Mouse (Mus musculus) forebrain, embryonic 11.5 days (tissue): ENCODE measurements at regions not wholly inside any gene's neighbourhood (a gene's known extent, or its start where the extent isn't known, plus 50 kb on each side); places are given as distances from the start of the nearest gene placed in this dataset.

Experiments
- ATAC-seq: fragments of 200-750 bp; cut with Nextera tagmentation; replicated peaks from 2 replicates; pipeline ENCODE4 v1.8.0; 2017; ENCODE audit warnings: moderate TSS enrichment; ENCODE audit not compliant: low FRiP score
- DNase-seq: peaks from one replicate; pipeline ENCODE4 v3.0.0-alpha.2; 2017; ENCODE audit warnings: low spot score
- H3K27ac ChIP-seq: fragments of 300-500 bp; sonication (generic); 2 replicates; pipeline ENCODE4 v1.5.1; 2014; ENCODE audit warnings: low read depth, low read length
- H3K27me3 ChIP-seq: fragments of 300-500 bp; sonication (generic); 2 replicates; pipeline ENCODE4 v1.6.1; 2014; ENCODE audit warnings: mild to moderate bottlenecking, low read length, mixed read lengths; ENCODE audit not compliant: control insufficient read depth, insufficient read depth
- H3K36me3 ChIP-seq: fragments of 300-500 bp; sonication (generic); 2 replicates; pipeline ENCODE4 v1.6.1; 2014; ENCODE audit warnings: mild to moderate bottlenecking, low read length, moderate library complexity, mixed read lengths; ENCODE audit not compliant: control insufficient read depth, insufficient read depth
- H3K4me1 ChIP-seq: fragments of 300-500 bp; sonication (generic); replicated peaks from 2 replicates; pipeline ENCODE4 v1.6.1; 2014; ENCODE audit warnings: low read length, mixed read lengths; ENCODE audit not compliant: control insufficient read depth, insufficient read depth
- H3K4me2 ChIP-seq: fragments of 300-500 bp; sonication (generic); 2 replicates; pipeline ENCODE4 v1.6.1; 2014; ENCODE audit warnings: low read depth, mild to moderate bottlenecking, low read length, moderate library complexity, mixed read lengths; ENCODE audit not compliant: severe bottlenecking
- H3K4me3 ChIP-seq: fragments of 300-500 bp; sonication (generic); 2 replicates; pipeline ENCODE4 v1.5.1; 2014; ENCODE audit warnings: low read depth, low read length
- H3K9ac ChIP-seq: fragments of 300-500 bp; sonication (generic); 2 replicates; pipeline ENCODE4 v1.6.1; 2014; ENCODE audit warnings: low read length
- H3K9me3 ChIP-seq: fragments of 300-500 bp; sonication (generic); 2 replicates; pipeline ENCODE4 v1.6.1; 2016; ENCODE audit warnings: low read length, mixed read lengths; ENCODE audit not compliant: control insufficient read depth
- WGBS: fragments of 180-500 bp; shearing (Covaris S2); extraction: QIAGEN DNeasy Blood & Tissue Kit; methylation state at CpG from one replicate; pipeline ENCODE4 v1.1.7; 2014; 5-methylcytosine and 5-hydroxymethylcytosine counted together

GRCm38 (mm10) chr13:107639620-107640019 is 404.6 kb upstream of the Smim15 start:
- Histone ChIP-seq H3K36me3 (no peaks in the 10 kb centered on the region), H3K9me3 (no peaks in the 10 kb centered on the region), H3K9ac (no peak overlapping the region), H3K4me3 (no peak overlapping the region), H3K4me2 (no peak overlapping the region), H3K27ac (no peak overlapping the region), H3K27me3 (peaks cover 3% of the 10 kb centered on the region; the same call in 1 of the 2 replicates), H3K4me1 (peaks cover 8% of the 10 kb centered on the region; the same call in 1 of the 2 replicates)
- ATAC-seq (no peak), DNase-seq (no peak)
- WGBS = 89% methylated on average over 4 of the region's 4 CpGs

GRCm38 (mm10) chr13:107637269-107637668 is 407.0 kb upstream of the Smim15 start:
- Histone ChIP-seq H3K9me3 (no peaks in the 10 kb centered on the region), H3K27ac (no peak overlapping the region), H3K4me2 (no peak overlapping the region), H3K4me3 (no peak overlapping the region), H3K36me3 (no peaks in the 10 kb centered on the region), H3K9ac (no peak overlapping the region), H3K27me3 (no peaks in the 10 kb centered on the region), H3K4me1 (peaks cover 11% of the 10 kb centered on the region; the same call in 1 of the 2 replicates)
- ATAC-seq (no peak), DNase-seq (no peak)
- 93% methylated on average over 5 of the region's 5 CpGs for WGBS

- Histone ChIP-seq H3K9ac (no peak overlapping the region), H3K36me3 (no peaks in the 10 kb centered on the region), H3K4me1 (peaks cover 8% of the 10 kb centered on the region; the same call in 1 of the 2 replicates), H3K9me3 (no peaks in the 10 kb centered on the region), H3K4me3 (no peak overlapping the region), H3K4me2 (no peak overlapping the region), H3K27ac (no peak overlapping the region), H3K27me3 (no peaks in the 10 kb centered on the region)
- peak; percentile 66; the same call in 1 of the 2 replicates for ATAC-seq
- DNase-seq = peak; percentile 71
- WGBS = 21% methylated on average over 5 of the region's 5 CpGs
Measured at GRCm38 (mm10) chr13:107635114-107635513, 409.1 kb upstream of the Smim15 start.

- 86% methylated on average over 2 of the region's 2 CpGs for WGBS
- Histone ChIP-seq H3K9me3 (no peaks in the 10 kb centered on the region), H3K36me3 (no peaks in the 10 kb centered on the region)
Measured at GRCm38 (mm10) chr13:107627073-107627472, 417.2 kb upstream of the Smim15 start.

GRCm38 (mm10) chr13:107626670-107627069 is 417.6 kb upstream of the Smim15 start:
- Histone ChIP-seq H3K4me1 (no peaks in the 10 kb centered on the region), H3K27ac (no peak overlapping the region), H3K4me2 (no peak overlapping the region), H3K27me3 (no peaks in the 10 kb centered on the region), H3K4me3 (no peak overlapping the region), H3K36me3 (no peaks in the 10 kb centered on the region), H3K9ac (no peak overlapping the region), H3K9me3 (no peaks in the 10 kb centered on the region)
- ATAC-seq = no peak
- WGBS = 57% methylated on average over 8 of the region's 8 CpGs
- DNase-seq = peak; percentile 22

More at GRCm38 (mm10) chr13:107627073-107627472, 417.2 kb upstream of the Smim15 start:
- no peak overlapping the region for H3K27ac ChIP-seq
- H3K4me2 ChIP-seq = no peak overlapping the region
- ATAC-seq = no peak
- DNase-seq = peak; percentile 30
- H3K4me1 ChIP-seq = no peaks in the 10 kb centered on the region
- no peak overlapping the region for H3K9ac ChIP-seq
- no peaks in the 10 kb centered on the region for H3K27me3 ChIP-seq
- no peak overlapping the region for H3K4me3 ChIP-seq

- H3K27ac ChIP-seq = no peak overlapping the region
Measured at GRCm38 (mm10) chr13:107621337-107621736, 422.9 kb upstream of the Smim15 start.

GRCm38 (mm10) chr13:107620887-107621286 is 423.4 kb upstream of the Smim15 start:
- no peak for DNase-seq

More at GRCm38 (mm10) chr13:107621337-107621736, 422.9 kb upstream of the Smim15 start:
- ATAC-seq (no peak), DNase-seq (no peak)
- H3K36me3 ChIP-seq = no peaks in the 10 kb centered on the region
- H3K9ac ChIP-seq = no peak overlapping the region
- WGBS = 64% methylated on average over 2 of the region's 2 CpGs
- no peaks in the 10 kb centered on the region for H3K9me3 ChIP-seq
- peaks cover 19% of the 10 kb centered on the region for H3K4me1 ChIP-seq
- H3K4me2 ChIP-seq = no peak overlapping the region
- H3K27me3 ChIP-seq = no peaks in the 10 kb centered on the region
- H3K4me3 ChIP-seq = no peak overlapping the region

GRCm38 (mm10) chr13:107620210-107620609 is 424.0 kb upstream of the Smim15 start:
- H3K9me3 ChIP-seq = no peaks in the 10 kb centered on the region
- peaks cover 19% of the 10 kb centered on the region for H3K4me1 ChIP-seq
- H3K9ac ChIP-seq = no peak overlapping the region
- ATAC-seq (no peak), DNase-seq (no peak)
- WGBS = 3% methylated on average over 6 of the region's 6 CpGs
- H3K4me2 ChIP-seq = no peak overlapping the region
- no peaks in the 10 kb centered on the region for H3K36me3 ChIP-seq
- no peak overlapping the region for H3K27ac ChIP-seq
- no peaks in the 10 kb centered on the region for H3K27me3 ChIP-seq
- H3K4me3 ChIP-seq = no peak overlapping the region

More at GRCm38 (mm10) chr13:107620887-107621286, 423.4 kb upstream of the Smim15 start:
- H3K9ac ChIP-seq = no peak overlapping the region
- H3K4me3 ChIP-seq = no peak overlapping the region
- no peak overlapping the region for H3K4me2 ChIP-seq
- no peaks in the 10 kb centered on the region for H3K27me3 ChIP-seq
- no peaks in the 10 kb centered on the region for H3K36me3 ChIP-seq
- peaks cover 19% of the 10 kb centered on the region for H3K4me1 ChIP-seq
- WGBS = 46% methylated on average over 2 of the region's 2 CpGs
- no peak overlapping the region for H3K27ac ChIP-seq
- H3K9me3 ChIP-seq = no peaks in the 10 kb centered on the region
- ATAC-seq = no peak

- no peaks in the 10 kb centered on the region for H3K27me3 ChIP-seq
- no peak overlapping the region for H3K4me3 ChIP-seq
- no peak overlapping the region for H3K9ac ChIP-seq
- H3K4me1 ChIP-seq = peaks cover 19% of the 10 kb centered on the region
- no peak overlapping the region for H3K4me2 ChIP-seq
- WGBS = 23% methylated on average over 9 of the region's 9 CpGs
- ATAC-seq = peak; percentile 52; the same call in 1 of the 2 replicates
- H3K36me3 ChIP-seq = no peaks in the 10 kb centered on the region
- no peak for DNase-seq
- no peak overlapping the region for H3K27ac ChIP-seq
- no peaks in the 10 kb centered on the region for H3K9me3 ChIP-seq
Measured at GRCm38 (mm10) chr13:107619430-107619927, 424.8 kb upstream of the Smim15 start.
